8 mouse cellular contexts compared by ENCODE assay signal in genomic region chr10:88327160-88328055, GRCm38 (mm10). TPM values are rescaled to one million over a fixed set of nuclear protein-coding genes. Genes with fewer than 3 reads are reported as not detected.
A peak's percentile ranks its signal among the peaks of the same experiment; 100 is the strongest.
DNase-seq lines count a peak whose midpoint lies in the region; ATAC-seq lines count a peak whose summit lies in the region.

No protein-coding gene starts in this region.

- H3K4me1 ChIP-seq in heart, embryonic 10.5 days: no peaks in the 10 kb centered on the region
- no peaks in the 10 kb centered on the region for H3K4me1 ChIP-seq in intestine, embryonic 15.5 days (replicated peaks)

- ATAC-seq in intestine, embryonic 15.5 days: peak; percentile 71

- intact Hi-C loops in gastrocnemius, postnatal 14 days (cut with DNase I; ENCODE audit: low total_unique reads): loop anchor here (5.0 kb wide), 2 partner anchors 675 to 775 kb away; no protein-coding TSS in a partner anchor
- intact Hi-C loops in left cerebral cortex, postnatal 10 days (cut with DNase I): loop anchor here (1.0 to 5.0 kb wide), 4 partner anchors 680 to 1300 kb away; no protein-coding TSS in a partner anchor

- peak; percentile 95 for DNase-seq in heart, adult 11 months
- DNase-seq in heart, embryonic 10.5 days (ENCODE audit: low spot score): no peak
- peak; percentile 90 for DNase-seq in embryo, embryonic 10 days (ENCODE audit: low spot score)
- DNase-seq in gastrocnemius, postnatal 14 days: peak; percentile 47
- peak; percentile 64 to 81 for DNase-seq in left cerebral cortex, postnatal 10 days (ENCODE audit: extremely low spot score in 1 of 2, low spot score in 2 of 2)
- DNase-seq in mesoderm, embryonic 11.5 days (ENCODE audit: low read depth, low spot score): peak; percentile 84
- DNase-seq in right cerebral cortex, postnatal 36 days (ENCODE audit: low spot score in 2 of 2): peak; percentile 58 to 62

- H3K27me3 ChIP-seq in heart, embryonic 10.5 days (ENCODE audit: insufficient read depth, poor library complexity, severe bottlenecking): no peaks in the 10 kb centered on the region
- H3K27me3 ChIP-seq in intestine, embryonic 15.5 days (replicated peaks): no peaks in the 10 kb centered on the region

- H3K27ac ChIP-seq in heart, embryonic 10.5 days: no peak overlapping the region
- no peak overlapping the region for H3K27ac ChIP-seq in intestine, embryonic 15.5 days

- H3K4me2 ChIP-seq in intestine, embryonic 15.5 days (replicated peaks): 0 out of 2 replicates have a peak overlapping the region, but pooled peaks have one; percentile 21

- no peaks in the 10 kb centered on the region for H3K9me3 ChIP-seq in heart, embryonic 10.5 days
- H3K9me3 ChIP-seq in intestine, embryonic 15.5 days: no peaks in the 10 kb centered on the region

- no peak overlapping the region for H3K4me3 ChIP-seq in heart, embryonic 10.5 days
- no peak overlapping the region for H3K4me3 ChIP-seq in intestine, embryonic 15.5 days (replicated peaks)

- 50% methylated on average over 11 of the region's 11 CpGs for WGBS in heart, embryonic 10.5 days
- 48% methylated on average over 11 of the region's 11 CpGs for WGBS in intestine, embryonic 15.5 days

- no peak overlapping the region for H3K9ac ChIP-seq in intestine, embryonic 15.5 days

- H3K36me3 ChIP-seq in heart, embryonic 10.5 days: no peaks in the 10 kb centered on the region
- no peaks in the 10 kb centered on the region for H3K36me3 ChIP-seq in intestine, embryonic 15.5 days

RNA-seq across cellular contexts. Expression of gene Dram1, which starts 51.5 kb away (rescaled TPM):
- 0.83 and 0.86 TPM in 2 replicates for polyA plus RNA-seq in heart, embryonic 10.5 days (2016; fragmentation: Nextera tagmentation; extraction: Ambion mirVana)
- total RNA-seq in gastrocnemius, postnatal 14 days (2021): 1 to 10 TPM; 1.3 to 1.7 TPM
- polyA plus RNA-seq in intestine, embryonic 15.5 days (2015; fragmentation: Nextera tagmentation; extraction: Ambion mirVana): 3.8 and 4.1 TPM in 2 replicates
- 1 to 10 TPM in 1 of 2 experiments, under 1 TPM in 1; 0.94 to 1.6 TPM for total RNA-seq in left cerebral cortex, postnatal 10 days (2021)

RNA-seq across cellular contexts. Expression of gene Gnptab, which starts 51.5 kb away (rescaled TPM):
- 8.2 and 8.8 TPM in 2 replicates for polyA plus RNA-seq in heart, embryonic 10.5 days (2016; fragmentation: Nextera tagmentation; extraction: Ambion mirVana)
- total RNA-seq in gastrocnemius, postnatal 14 days (2021): 10 to 100 TPM in 1 of 2 experiments, 1 to 10 TPM in 1; 9.2 to 10.3 TPM
- 15.9 and 16.3 TPM in 2 replicates for polyA plus RNA-seq in intestine, embryonic 15.5 days (2015; fragmentation: Nextera tagmentation; extraction: Ambion mirVana)
- 100 to 1,000 TPM; 101 to 102 TPM for total RNA-seq in left cerebral cortex, postnatal 10 days (2021)

Comparison
In these comparisons a context has a peak if more than half of its experiments do, and no peak if none do; other contexts are left out.
1. RNA of gene Gnptab, which starts 51.5 kb away (total RNA-seq): 101 to 102 TPM in left cerebral cortex, postnatal 10 days; 9.2 to 10.3 TPM in gastrocnemius, postnatal 14 days; every median in the first group is over 4 times any median in the second.